In genomic region chr9:100584031-100584430, GRCm38 (mm10) we compare ENCODE assay signal across 27 mouse cellular contexts. TPM values are rescaled to one million over a fixed set of nuclear protein-coding genes. Genes with fewer than 3 reads are reported as not detected.
DNase-seq lines count a peak whose midpoint lies in the region; ATAC-seq and TF ChIP-seq lines count a peak whose summit lies in the region.
"Had no signal": no experiment of that assay in that cellular context is flagged by ENCODE, and none has a peak within 500 bp of the region (broad histone marks: within the 10 kb centered on the region; RNA-seq: fewer than 3 reads in every experiment).

No protein-coding gene starts in this region.

- no peak for DNase-seq in kidney, adult 8-10 months
- DNase-seq in lung, adult 2 months = no peak
- no peak for DNase-seq in stomach, postnatal 0 days (ENCODE audit: low spot score)
- DNase-seq in cerebellum, adult 2 months = no peak
- DNase-seq: adrenal gland, postnatal 25 days; B cell, adult 2 months; cerebellum, adult 11-12 months; cerebellum, postnatal 10 days; gastrocnemius, postnatal 14 days; heart, adult 18-20 months; kidney, postnatal 14 days; liver, postnatal 0 days; lung, postnatal 4 days; thymus, postnatal 14 days had no signal

- no peak for TF ChIP-seq EP300 in stomach, postnatal 0 days (optimal IDR thresholded peaks at IDR 0.05)

- H3K4me2 ChIP-seq in kidney, embryonic 14.5 days (replicated peaks; ENCODE audit: low read depth, low read length) = no peak overlapping the region
- no peak overlapping the region; the same call in 1 of the 2 replicates for H3K4me2 ChIP-seq in lung, embryonic 15.5 days
- peak overlapping the region; percentile 28; the same call in 1 of the 2 replicates for H3K4me2 ChIP-seq in stomach, postnatal 0 days (replicated peaks; ENCODE audit: low read depth)
- H3K4me2 ChIP-seq: forebrain, embryonic 12.5 days; heart, embryonic 12.5 days; hindbrain, embryonic 15.5 days; limb, embryonic 13.5 days; liver, embryonic 12.5 days; midbrain, embryonic 13.5 days had no signal

- H3K27ac ChIP-seq in kidney, embryonic 14.5 days (ENCODE audit: low read depth, low read length) = peak overlapping the region; percentile 81
- H3K27ac ChIP-seq in lung, embryonic 15.5 days = peak overlapping the region; percentile 75
- H3K27ac ChIP-seq in small intestine, adult 2 months (ENCODE audit: insufficient read depth, low read depth, low read length) = 0 out of 2 replicates have a peak overlapping the region, but pooled peaks have one; percentile 46
- peak overlapping the region; percentile 83 for H3K27ac ChIP-seq in stomach, postnatal 0 days (replicated peaks)
- H3K27ac ChIP-seq in cerebellum, adult 2 months (ENCODE audit: insufficient read depth, low read length) = no peak overlapping the region
- H3K27ac ChIP-seq: hindbrain, embryonic 10.5 days; hindbrain, embryonic 15.5 days; limb, embryonic 13.5 days; liver, embryonic 12.5 days; midbrain, embryonic 13.5 days had no signal

- H3K36me3 ChIP-seq in kidney, embryonic 14.5 days (ENCODE audit: control insufficient read depth, insufficient read depth, low read length) = no peaks in the 10 kb centered on the region
- no peaks in the 10 kb centered on the region for H3K36me3 ChIP-seq in lung, embryonic 15.5 days
- no peaks in the 10 kb centered on the region for H3K36me3 ChIP-seq in small intestine, adult 2 months (ENCODE audit: control insufficient read depth, insufficient read depth, low read length)
- H3K36me3 ChIP-seq in stomach, postnatal 0 days (ENCODE audit: control insufficient read depth, insufficient read depth, low read length) = no peaks in the 10 kb centered on the region
- H3K36me3 ChIP-seq: forebrain, embryonic 12.5 days; heart, embryonic 12.5 days; hindbrain, embryonic 10.5 days; hindbrain, embryonic 15.5 days; limb, embryonic 13.5 days; liver, embryonic 12.5 days; midbrain, embryonic 13.5 days had no signal

- TF ChIP-seq CTCF in lung, adult 2 months (IDR thresholded peaks at IDR 0.05; ENCODE audit: insufficient read depth, low read length) = no peak
- no peak for TF ChIP-seq CTCF in small intestine, adult 2 months (IDR thresholded peaks at IDR 0.05; ENCODE audit: extremely low read depth, insufficient read length, insufficient replicate concordance, low read depth, low read length)
- no peak for TF ChIP-seq CTCF in stomach, postnatal 0 days (IDR thresholded peaks at IDR 0.05; ENCODE audit: low read depth)
- no peak for TF ChIP-seq CTCF in cerebellum, adult 2 months (IDR thresholded peaks at IDR 0.05; ENCODE audit: borderline replicate concordance, insufficient read depth, low read depth, low read length)

- TF ChIP-seq POLR2A in lung, adult 2 months (IDR thresholded peaks at IDR 0.05; ENCODE audit: borderline replicate concordance, extremely low read depth, low read depth, low read length) = no peak
- TF ChIP-seq POLR2A in small intestine, adult 2 months (IDR thresholded peaks at IDR 0.05; ENCODE audit: low read depth, low read length) = no peak
- no peak for TF ChIP-seq POLR2A in cerebellum, adult 2 months (IDR thresholded peaks at IDR 0.05; ENCODE audit: borderline replicate concordance, insufficient read depth, low read length)

- no peaks in the 10 kb centered on the region for H3K9me3 ChIP-seq in kidney, embryonic 14.5 days (ENCODE audit: control insufficient read depth, low read length)
- no peaks in the 10 kb centered on the region for H3K9me3 ChIP-seq in lung, embryonic 15.5 days
- no peaks in the 10 kb centered on the region for H3K9me3 ChIP-seq in stomach, postnatal 0 days (ENCODE audit: control insufficient read depth, low read length)
- H3K9me3 ChIP-seq: forebrain, embryonic 12.5 days; heart, embryonic 12.5 days; hindbrain, embryonic 10.5 days; hindbrain, embryonic 15.5 days; limb, embryonic 13.5 days; liver, embryonic 12.5 days; megakaryocyte, embryonic 14.5 days; midbrain, embryonic 13.5 days had no signal

- H3K9ac ChIP-seq in kidney, embryonic 14.5 days (ENCODE audit: low read depth, low read length) = no peak overlapping the region
- no peak overlapping the region for H3K9ac ChIP-seq in lung, embryonic 15.5 days
- no peak overlapping the region for H3K9ac ChIP-seq in stomach, postnatal 0 days (ENCODE audit: low read length)
- H3K9ac ChIP-seq: forebrain, embryonic 12.5 days; heart, embryonic 12.5 days; hindbrain, embryonic 15.5 days; limb, embryonic 13.5 days; liver, embryonic 12.5 days; midbrain, embryonic 13.5 days had no signal

- no peaks in the 10 kb centered on the region for H3K27me3 ChIP-seq in kidney, embryonic 14.5 days (ENCODE audit: control insufficient read depth, insufficient read depth, low read length)
- H3K27me3 ChIP-seq in lung, embryonic 15.5 days = no peaks in the 10 kb centered on the region
- no peaks in the 10 kb centered on the region for H3K27me3 ChIP-seq in small intestine, adult 2 months (ENCODE audit: control insufficient read depth, insufficient read depth, low read length)
- no peaks in the 10 kb centered on the region for H3K27me3 ChIP-seq in stomach, postnatal 0 days (ENCODE audit: control insufficient read depth, insufficient read depth, low read length)
- no peaks in the 10 kb centered on the region for H3K27me3 ChIP-seq in cerebellum, adult 2 months (ENCODE audit: control insufficient read depth, insufficient read depth, low read length)
- H3K27me3 ChIP-seq: forebrain, embryonic 12.5 days; heart, embryonic 12.5 days; hindbrain, embryonic 15.5 days; limb, embryonic 13.5 days; liver, embryonic 12.5 days; midbrain, embryonic 13.5 days had no signal

- H3K4me3 ChIP-seq in kidney, embryonic 14.5 days (ENCODE audit: low read length) = no peak overlapping the region
- no peak overlapping the region for H3K4me3 ChIP-seq in lung, embryonic 15.5 days
- H3K4me3 ChIP-seq in lung, adult 2 months (replicated peaks; ENCODE audit: extremely low read depth, low read depth, low read length) = no peak overlapping the region
- H3K4me3 ChIP-seq in small intestine, adult 2 months (ENCODE audit: low read depth, low read length) = no peak overlapping the region
- no peak overlapping the region for H3K4me3 ChIP-seq in stomach, postnatal 0 days (ENCODE audit: low read depth, low read length)
- H3K4me3 ChIP-seq in cerebellum, adult 2 months (replicated peaks; ENCODE audit: insufficient read depth, low read depth, low read length) = no peak overlapping the region
- H3K4me3 ChIP-seq: erythroblast, embryonic 14.5 days; forebrain, embryonic 12.5 days; heart, embryonic 12.5 days; hindbrain, embryonic 10.5 days; hindbrain, embryonic 15.5 days; limb, embryonic 13.5 days; liver, embryonic 12.5 days; megakaryocyte, embryonic 14.5 days; midbrain, embryonic 13.5 days had no signal

- WGBS in kidney, embryonic 14.5 days = 65% methylated on average over 4 of the region's 4 CpGs
- 52% methylated on average over 4 of the region's 4 CpGs for WGBS in lung, embryonic 15.5 days
- WGBS in lung, adult 2 months = 76% methylated on average over 4 of the region's 4 CpGs
- 28% methylated on average over 4 of the region's 4 CpGs for WGBS in small intestine, adult 2 months
- 72% methylated on average over 4 of the region's 4 CpGs for WGBS in stomach, postnatal 0 days
- WGBS in cerebellum, adult 2 months = 95% methylated on average over 4 of the region's 4 CpGs

- peaks cover 8% of the 10 kb centered on the region; the same call in 1 of the 2 replicates for H3K4me1 ChIP-seq in kidney, embryonic 14.5 days (ENCODE audit: control insufficient read depth, insufficient read depth, low read length)
- H3K4me1 ChIP-seq in lung, embryonic 15.5 days = peaks cover 20% of the 10 kb centered on the region
- peaks cover 6% of the 10 kb centered on the region for H3K4me1 ChIP-seq in lung, adult 2 months (ENCODE audit: control insufficient read depth, insufficient read depth, low read length)
- H3K4me1 ChIP-seq in small intestine, adult 2 months (ENCODE audit: control insufficient read depth, insufficient read depth, insufficient read length, low read length) = peaks cover 11% of the 10 kb centered on the region
- no peaks in the 10 kb centered on the region for H3K4me1 ChIP-seq in stomach, postnatal 0 days (replicated peaks; ENCODE audit: control insufficient read depth, insufficient read depth)
- H3K4me1 ChIP-seq in cerebellum, adult 2 months (ENCODE audit: control insufficient read depth, insufficient read depth, low read length) = peaks cover 13% of the 10 kb centered on the region; the same call in 1 of the 2 replicates

- no peak for ATAC-seq in kidney, embryonic 14.5 days (ENCODE audit: low FRiP score, low TSS enrichment)
- no peak for ATAC-seq in lung, embryonic 15.5 days (ENCODE audit: borderline replicate concordance, extremely low read depth, low FRiP score, low TSS enrichment)
- ATAC-seq in stomach, postnatal 0 days (ENCODE audit: low FRiP score, low TSS enrichment) = no peak
- ATAC-seq: inflammation-experienced regulatory T-cells, adult 6 months; liver, embryonic 12.5 days; liver, postnatal 0 days; midbrain, embryonic 13.5 days had no signal

RNA-seq across cellular contexts. Expression of gene Slc35g2, which starts 13.1 kb away (rescaled TPM):
- 5.2 and 5.6 TPM in 2 replicates for polyA plus RNA-seq in kidney, embryonic 14.5 days (2014; fragmentation: Nextera tagmentation; extraction: Ambion mirVana)
- polyA plus RNA-seq in lung, embryonic 15.5 days (2015; fragmentation: Nextera tagmentation; extraction: Ambion mirVana) = 8.5 and 8.9 TPM in 2 replicates
- 5.4 and 9.0 TPM in 2 replicates for polyA plus RNA-seq in lung, adult 2 months (2012; rRNA removed)
- 0.42 and 0.47 TPM in 2 replicates for polyA plus RNA-seq in small intestine, adult 2 months (2012; rRNA removed)
- polyA plus RNA-seq in stomach, postnatal 0 days (2015; fragmentation: Nextera tagmentation; extraction: Ambion mirVana) = 6.9 and 7.7 TPM in 2 replicates
- 39.1 and 40.2 TPM in 2 replicates for polyA plus RNA-seq in cerebellum, adult 2 months (2012; rRNA removed)
- polyA plus RNA-seq: erythroblast, embryonic 14.5 days had no signal

RNA-seq across cellular contexts. Expression of gene Stag1, which starts 13.6 kb away (rescaled TPM):
- 38.0 and 69.9 TPM in 2 replicates for polyA plus RNA-seq in kidney, embryonic 14.5 days (2014; fragmentation: Nextera tagmentation; extraction: Ambion mirVana)
- polyA plus RNA-seq in lung, embryonic 15.5 days (2015; fragmentation: Nextera tagmentation; extraction: Ambion mirVana) = 36.6 and 43.1 TPM in 2 replicates
- 3.0 and 4.2 TPM in 2 replicates for polyA plus RNA-seq in lung, adult 2 months (2012; rRNA removed)
- 0.89 and 0.96 TPM in 2 replicates for polyA plus RNA-seq in small intestine, adult 2 months (2012; rRNA removed)
- polyA plus RNA-seq in stomach, postnatal 0 days (2015; fragmentation: Nextera tagmentation; extraction: Ambion mirVana) = 15.7 and 25.0 TPM in 2 replicates
- polyA plus RNA-seq in cerebellum, adult 2 months (2012; rRNA removed) = 32.0 and 35.0 TPM in 2 replicates

RNA-seq across cellular contexts. Expression of gene Nck1, which starts 38.1 kb away (rescaled TPM):
- 71.4 and 82.9 TPM in 2 replicates for polyA plus RNA-seq in kidney, embryonic 14.5 days (2014; fragmentation: Nextera tagmentation; extraction: Ambion mirVana)
- polyA plus RNA-seq in lung, embryonic 15.5 days (2015; fragmentation: Nextera tagmentation; extraction: Ambion mirVana) = 70.7 and 76.6 TPM in 2 replicates
- 4.3 and 8.7 TPM in 2 replicates for polyA plus RNA-seq in lung, adult 2 months (2012; rRNA removed)
- 0.19 and 0.71 TPM in 2 replicates for polyA plus RNA-seq in small intestine, adult 2 months (2012; rRNA removed)
- 44.7 and 46.6 TPM in 2 replicates for polyA plus RNA-seq in stomach, postnatal 0 days (2015; fragmentation: Nextera tagmentation; extraction: Ambion mirVana)
- polyA plus RNA-seq in cerebellum, adult 2 months (2012; rRNA removed) = 50.8 and 53.3 TPM in 2 replicates
